Mouse (Mus musculus) hindbrain, embryonic 11.5 days (tissue): ENCODE results near the gene Zfp786. TPM values are rescaled to one million over a fixed set of nuclear protein-coding genes. Genes with fewer than 3 reads are reported as not detected.

Source experiments
- ATAC-seq: fragments of 200-750 bp; cut with Nextera tagmentation; 2 replicates; pipeline ENCODE4 v1.8.0; 2017; ENCODE audit warnings: mild to moderate bottlenecking, moderate TSS enrichment, moderate library complexity; ENCODE audit not compliant: low FRiP score
- DNase-seq: peaks from one replicate; pipeline ENCODE4 v3.0.0-alpha.2; 2015; ENCODE audit warnings: low spot score
- H3K27ac ChIP-seq: fragments of 300-500 bp; sonication (generic); 2 replicates; pipeline ENCODE4 v1.5.1; 2014; ENCODE audit warnings: mild to moderate bottlenecking, low read depth, low read length
- H3K27me3 ChIP-seq: fragments of 300-500 bp; sonication (generic); 2 replicates; pipeline ENCODE4 v1.6.1; 2014; ENCODE audit warnings: mild to moderate bottlenecking, low read length, moderate library complexity, mixed read lengths; ENCODE audit not compliant: control insufficient read depth, insufficient read depth
- H3K36me3 ChIP-seq: fragments of 300-500 bp; sonication (generic); 2 replicates; pipeline ENCODE4 v1.6.1; 2014; ENCODE audit warnings: mild to moderate bottlenecking, low read length, moderate library complexity, mixed read lengths; ENCODE audit not compliant: control insufficient read depth, insufficient read depth
- H3K4me1 ChIP-seq: fragments of 300-500 bp; sonication (generic); replicated peaks from 2 replicates; pipeline ENCODE4 v1.6.1; 2014; ENCODE audit warnings: low read length, mixed read lengths; ENCODE audit not compliant: control insufficient read depth, insufficient read depth
- H3K4me2 ChIP-seq: fragments of 300-500 bp; sonication (generic); replicated peaks from 2 replicates; pipeline ENCODE4 v1.6.1; 2014; ENCODE audit warnings: mild to moderate bottlenecking, low read depth, low read length
- H3K4me3 ChIP-seq: fragments of 300-500 bp; sonication (generic); 2 replicates; pipeline ENCODE4 v1.5.1; 2014; ENCODE audit warnings: low read depth, low read length
- H3K9ac ChIP-seq: fragments of 300-500 bp; sonication (generic); 2 replicates; pipeline ENCODE4 v1.6.1; 2014; ENCODE audit warnings: low read depth, low read length
- H3K9me3 ChIP-seq: fragments of 300-500 bp; sonication (generic); 2 replicates; pipeline ENCODE4 v1.6.1; 2016; ENCODE audit warnings: low read length; ENCODE audit not compliant: control insufficient read depth
- WGBS: fragments of 180-500 bp; shearing (Covaris S2); extraction: QIAGEN DNeasy Blood & Tissue Kit; methylation state at CpG from one replicate; pipeline ENCODE4 v1.1.7; 2014; 5-methylcytosine and 5-hydroxymethylcytosine counted together
- polyA plus RNA-seq: library from polyadenylated mRNA; unstranded; fragments of >200 nt; fragmentation: Nextera tagmentation; extraction: Ambion mirVana; gene quantifications from 2 replicates; pipeline ENCODE4 v1.2.1, GENCODE M21; 2014

Zfp786 gene
- polyA plus RNA-seq, 1 experiment from 2014 or later: 6.6 TPM

- Histone ChIP-seq H3K4me2 (no peak overlapping the region), H3K4me3 (no peak overlapping the region), H3K9me3 (no peaks in the 10 kb centered on the region), H3K36me3 (peaks cover 21% of the 10 kb centered on the region), H3K4me1 (no peaks in the 10 kb centered on the region), H3K27ac (peak overlapping the region; percentile 51; the same call in 1 of the 2 replicates), H3K9ac (no peak overlapping the region), H3K27me3 (no peaks in the 10 kb centered on the region)
- 59% methylated on average over 10 of the region's 10 CpGs for WGBS
- DNase-seq: peak; percentile 36
- ATAC-seq: peak; percentile 60
These were observed 36.4 kb downstream of the Zfp786 start for GRCm38 (mm10) chr6:47794106-47794830.

DNA sequence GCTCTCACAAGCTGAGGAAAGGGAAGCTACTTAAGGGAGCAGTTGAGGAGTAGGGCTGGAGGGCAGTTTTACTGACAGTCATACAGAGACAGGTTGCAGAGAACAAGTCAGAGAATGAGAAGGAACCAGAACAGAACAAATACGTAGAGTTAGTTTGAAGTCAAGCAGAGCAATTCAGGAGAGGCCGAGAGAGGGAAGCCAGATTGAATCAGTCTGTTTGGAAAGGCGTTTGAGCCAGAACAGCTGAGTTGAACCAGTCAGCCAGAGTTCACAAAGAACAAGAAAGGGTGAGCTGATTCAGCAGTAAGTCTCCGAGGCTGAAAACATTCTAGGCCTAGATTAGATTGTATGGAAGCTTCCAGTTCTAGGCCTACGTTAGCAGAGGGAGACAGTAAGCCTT, 37.4 kb downstream of the Zfp786 start:
- no peaks in the 10 kb centered on the region for H3K9me3 ChIP-seq
- no peak for ATAC-seq

GRCm38 (mm10) chr6:47792533-47792932, 38.1 kb downstream of the Zfp786 start:
- no peak overlapping the region for H3K27ac ChIP-seq
- ATAC-seq (no peak), DNase-seq (no peak)
- H3K9ac ChIP-seq: no peak overlapping the region
- no peak overlapping the region for H3K4me3 ChIP-seq
- WGBS: 94% methylated on average over 2 of the region's 2 CpGs
- H3K4me1 ChIP-seq: no peaks in the 10 kb centered on the region
- no peak overlapping the region for H3K4me2 ChIP-seq
- H3K9me3 ChIP-seq: no peaks in the 10 kb centered on the region
- H3K36me3 ChIP-seq: peaks cover 14% of the 10 kb centered on the region
- H3K27me3 ChIP-seq: no peaks in the 10 kb centered on the region

More for the DNA sequence above, 37.4 kb downstream of the Zfp786 start:
- Histone ChIP-seq H3K4me3 (no peak overlapping the region), H3K4me2 (no peak overlapping the region), H3K36me3 (peaks cover 18% of the 10 kb centered on the region), H3K27ac (no peak overlapping the region), H3K4me1 (no peaks in the 10 kb centered on the region), H3K27me3 (no peaks in the 10 kb centered on the region), H3K9ac (no peak overlapping the region)
- no peak for DNase-seq
- WGBS: 81% methylated on average over 5 of the region's 5 CpGs

GRCm38 (mm10) chr6:47790745-47791144, 39.9 kb downstream of the Zfp786 start:
- DNase-seq (no peak), ATAC-seq (no peak)
- peaks cover 2% of the 10 kb centered on the region; the same call in 1 of the 2 replicates for H3K36me3 ChIP-seq
- no peak overlapping the region for H3K4me3 ChIP-seq
- no peaks in the 10 kb centered on the region for H3K9me3 ChIP-seq
- H3K27ac ChIP-seq: no peak overlapping the region
- H3K27me3 ChIP-seq: no peaks in the 10 kb centered on the region
- H3K9ac ChIP-seq: no peak overlapping the region
- no peak overlapping the region for H3K4me2 ChIP-seq
- no peaks in the 10 kb centered on the region for H3K4me1 ChIP-seq
- WGBS: 72% methylated on average over 2 of the region's 2 CpGs

DNA sequence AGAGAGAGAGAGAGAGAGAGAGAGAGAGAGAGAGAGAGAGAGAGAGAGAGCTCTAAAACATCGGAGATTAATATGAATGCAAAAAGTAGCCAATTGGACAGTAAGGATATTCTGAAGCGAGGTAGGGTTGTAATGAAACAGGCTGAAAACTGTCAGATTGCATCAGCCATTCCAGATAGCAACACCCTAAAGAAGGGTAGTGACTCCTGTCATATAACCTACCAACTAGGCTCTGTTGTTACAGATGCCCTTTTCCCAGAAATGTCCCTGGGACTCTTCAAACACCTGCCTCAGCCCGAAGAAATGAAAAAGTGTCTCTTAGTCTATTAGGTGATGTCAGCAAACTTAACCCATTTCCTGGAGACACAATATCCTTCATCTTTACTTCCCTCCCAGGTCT, 41.8 kb downstream of the Zfp786 start:
- no peaks in the 10 kb centered on the region for H3K4me1 ChIP-seq
- WGBS: 51% methylated on average over 3 of the region's 3 CpGs
- H3K27ac ChIP-seq: peak overlapping the region; percentile 95
- no peaks in the 10 kb centered on the region for H3K9me3 ChIP-seq
- no peaks in the 10 kb centered on the region for H3K27me3 ChIP-seq
- ATAC-seq (no peak), DNase-seq (peak; percentile 44)
- peak overlapping the region; percentile 37 for H3K4me3 ChIP-seq
- H3K4me2 ChIP-seq: peak overlapping the region; percentile 47
- H3K9ac ChIP-seq: peak overlapping the region; percentile 70
- no peaks in the 10 kb centered on the region for H3K36me3 ChIP-seq

GRCm38 (mm10) chr6:47787941-47788736, 42.5 kb downstream of the Zfp786 start:
- H3K9ac ChIP-seq: peak overlapping the region; percentile 70
- H3K27me3 ChIP-seq: no peaks in the 10 kb centered on the region
- H3K4me2 ChIP-seq: peak overlapping the region; percentile 47
- ATAC-seq: peak; percentile 96
- peak overlapping the region; percentile 95 for H3K27ac ChIP-seq
- peak; percentile 83 for DNase-seq
- no peaks in the 10 kb centered on the region for H3K9me3 ChIP-seq
- no peaks in the 10 kb centered on the region for H3K36me3 ChIP-seq
- H3K4me3 ChIP-seq: peak overlapping the region; percentile 37
- H3K4me1 ChIP-seq: no peaks in the 10 kb centered on the region
- 2% methylated on average over 18 of the region's 18 CpGs for WGBS

DNA sequence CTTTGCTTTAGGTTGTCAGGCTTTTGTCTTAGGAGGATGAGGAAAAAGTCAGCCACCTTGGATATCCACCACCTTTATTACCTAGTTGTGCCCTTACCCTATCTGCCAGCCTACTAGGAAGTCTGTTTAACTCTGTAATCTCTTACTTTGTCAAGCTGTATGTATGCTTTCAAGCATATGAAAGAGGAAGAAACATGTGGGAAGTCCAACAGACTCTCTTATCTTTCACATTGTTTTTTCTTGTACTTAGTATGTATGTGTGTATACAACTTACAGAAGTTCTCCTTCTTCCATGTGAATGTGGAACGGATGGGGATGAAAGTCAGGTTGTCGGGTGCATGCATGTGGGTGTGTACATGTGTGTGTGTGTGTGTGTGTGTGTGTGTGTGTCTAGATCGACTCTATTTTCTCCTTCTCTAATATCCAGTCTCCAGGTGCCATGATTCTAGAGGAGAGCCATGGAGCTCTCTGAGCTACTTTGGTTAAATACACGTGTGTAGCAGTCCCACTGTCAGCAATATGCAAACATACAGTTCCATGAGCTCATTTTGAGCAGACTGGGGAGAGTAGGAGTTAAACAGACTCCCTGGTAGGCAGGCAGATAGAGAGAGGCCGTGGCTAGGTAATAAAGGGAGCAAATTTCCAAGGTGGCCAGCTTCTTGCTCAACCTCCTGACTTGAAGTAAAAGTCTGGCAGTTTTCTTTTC, 45.8 kb downstream of the Zfp786 start:
- Histone ChIP-seq H3K4me2 (no peak overlapping the region), H3K4me1 (no peaks in the 10 kb centered on the region), H3K4me3 (no peak overlapping the region), H3K27me3 (no peaks in the 10 kb centered on the region), H3K9ac (no peak overlapping the region), H3K27ac (no peak overlapping the region), H3K9me3 (no peaks in the 10 kb centered on the region), H3K36me3 (no peaks in the 10 kb centered on the region)
- WGBS: 84% methylated on average over 5 of the region's 5 CpGs
- no peak for ATAC-seq
- no peak for DNase-seq

DNA sequence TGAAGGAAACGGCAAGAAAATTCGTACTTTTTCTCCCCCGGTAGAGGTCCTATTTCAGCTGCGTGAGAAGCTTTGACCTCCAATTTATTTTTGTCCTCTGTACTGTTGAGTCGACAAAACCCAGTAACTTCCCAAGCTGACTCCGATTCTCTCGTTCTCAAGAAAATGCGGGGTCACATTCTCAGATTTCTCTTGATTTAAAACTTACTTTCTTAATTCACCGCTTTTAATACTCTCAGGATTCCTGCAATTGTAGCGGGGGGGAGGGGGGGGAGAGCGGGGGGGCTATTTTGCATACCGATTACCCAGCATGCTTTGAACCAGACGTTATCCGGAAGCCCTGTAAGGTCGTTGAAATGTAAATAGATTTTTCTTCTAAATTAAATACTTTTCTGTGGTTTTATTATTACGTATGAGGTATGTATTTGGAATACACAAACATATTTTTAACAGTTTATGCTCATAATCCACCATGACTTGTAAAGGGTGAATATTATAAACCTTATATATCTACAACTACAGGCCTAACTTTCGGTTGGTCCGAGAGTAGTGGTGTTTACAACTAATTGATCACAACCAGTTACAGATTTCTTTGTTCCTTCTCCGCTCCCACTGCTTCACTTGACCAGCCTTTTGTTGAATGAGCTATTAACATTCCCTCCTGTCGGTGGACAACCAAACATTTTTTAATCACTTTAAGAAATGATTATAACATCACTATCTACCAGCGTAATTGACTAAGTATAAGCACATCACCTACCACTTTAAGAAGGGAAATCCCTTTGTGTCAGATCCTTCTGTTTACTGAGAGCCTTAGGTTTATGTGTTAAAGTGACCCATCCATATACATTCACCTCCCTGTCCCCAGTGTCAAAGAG, 49.3 kb downstream of the Zfp786 start:
- ATAC-seq (peak; percentile 77), DNase-seq (peak; percentile 79)
- H3K4me1 ChIP-seq: no peaks in the 10 kb centered on the region
- no peaks in the 10 kb centered on the region for H3K27me3 ChIP-seq
- no peaks in the 10 kb centered on the region for H3K9me3 ChIP-seq
- WGBS: 1% methylated on average over 21 of the region's 21 CpGs
- peak overlapping the region; percentile 34; the same call in 1 of the 2 replicates for H3K9ac ChIP-seq
- H3K4me2 ChIP-seq: peak overlapping the region; percentile 32
- no peaks in the 10 kb centered on the region for H3K36me3 ChIP-seq
- peak overlapping the region; percentile 45 for H3K4me3 ChIP-seq
- no peak overlapping the region for H3K27ac ChIP-seq
